Mouse (Mus musculus) embryonic facial prominence, embryonic 14.5 days (tissue): ENCODE results near the gene Sebox. TPM values are rescaled to one million over a fixed set of nuclear protein-coding genes. Genes with fewer than 3 reads are reported as not detected.

Source experiments
- ATAC-seq: fragments of 200-750 bp; cut with Nextera tagmentation; 2 replicates; pipeline ENCODE4 v1.8.0; 2017; ENCODE audit warnings: low read depth, moderate number of reproducible peaks, moderate TSS enrichment
- DNase-seq: peaks from one replicate; pipeline ENCODE4 v3.0.0-alpha.2; 2015; ENCODE audit warnings: low spot score
- H3K27ac ChIP-seq: fragments of 300-500 bp; sonication (generic); replicated peaks from 2 replicates; pipeline ENCODE4 v1.5.1; 2014; ENCODE audit warnings: low read depth, mild to moderate bottlenecking, low read length, moderate library complexity
- H3K27me3 ChIP-seq: fragments of 300-500 bp; sonication (generic); replicated peaks from 2 replicates; pipeline ENCODE4 v1.6.1; 2014; ENCODE audit warnings: low read length; ENCODE audit not compliant: control insufficient read depth, insufficient read depth
- H3K36me3 ChIP-seq: fragments of 300-500 bp; sonication (generic); 2 replicates; pipeline ENCODE4 v1.6.1; 2014; ENCODE audit warnings: low read length, mixed read lengths; ENCODE audit not compliant: control insufficient read depth, insufficient read depth
- H3K4me1 ChIP-seq: fragments of 300-500 bp; sonication (generic); 2 replicates; pipeline ENCODE4 v1.6.1; 2014; ENCODE audit warnings: antibody characterized with exemption, low read length; ENCODE audit not compliant: control insufficient read depth, insufficient read depth
- H3K4me2 ChIP-seq: fragments of 300-500 bp; sonication (generic); 2 replicates; pipeline ENCODE4 v1.6.1; 2014; ENCODE audit warnings: low read depth, mild to moderate bottlenecking, low read length, moderate library complexity, mixed read lengths
- H3K4me3 ChIP-seq: fragments of 300-500 bp; sonication (generic); 2 replicates; pipeline ENCODE4 v1.5.1; 2014; ENCODE audit warnings: low read depth, mild to moderate bottlenecking, low read length
- H3K9ac ChIP-seq: fragments of 300-500 bp; sonication (generic); 2 replicates; pipeline ENCODE4 v1.6.1; 2014; ENCODE audit warnings: low read depth, mild to moderate bottlenecking, low read length, moderate library complexity, mixed read lengths
- H3K9me3 ChIP-seq: fragments of 300-500 bp; sonication (generic); 2 replicates; pipeline ENCODE4 v1.6.1; 2016; ENCODE audit warnings: low read length; ENCODE audit not compliant: control insufficient read depth
- WGBS: fragments of 180-500 bp; shearing (Covaris S2); extraction: QIAGEN DNeasy Blood & Tissue Kit; methylation state at CpG from one replicate; pipeline ENCODE4 v1.1.7; 2014; 5-methylcytosine and 5-hydroxymethylcytosine counted together
- polyA plus RNA-seq: library from polyadenylated mRNA; unstranded; fragments of >200 nt; fragmentation: Nextera tagmentation; extraction: Ambion mirVana; gene quantifications from 2 replicates; pipeline ENCODE4 v1.2.1, GENCODE M21; 2014

Sebox gene
- 0.17 TPM in 1 of 2 replicates, not detected in the other for polyA plus RNA-seq

DNA sequence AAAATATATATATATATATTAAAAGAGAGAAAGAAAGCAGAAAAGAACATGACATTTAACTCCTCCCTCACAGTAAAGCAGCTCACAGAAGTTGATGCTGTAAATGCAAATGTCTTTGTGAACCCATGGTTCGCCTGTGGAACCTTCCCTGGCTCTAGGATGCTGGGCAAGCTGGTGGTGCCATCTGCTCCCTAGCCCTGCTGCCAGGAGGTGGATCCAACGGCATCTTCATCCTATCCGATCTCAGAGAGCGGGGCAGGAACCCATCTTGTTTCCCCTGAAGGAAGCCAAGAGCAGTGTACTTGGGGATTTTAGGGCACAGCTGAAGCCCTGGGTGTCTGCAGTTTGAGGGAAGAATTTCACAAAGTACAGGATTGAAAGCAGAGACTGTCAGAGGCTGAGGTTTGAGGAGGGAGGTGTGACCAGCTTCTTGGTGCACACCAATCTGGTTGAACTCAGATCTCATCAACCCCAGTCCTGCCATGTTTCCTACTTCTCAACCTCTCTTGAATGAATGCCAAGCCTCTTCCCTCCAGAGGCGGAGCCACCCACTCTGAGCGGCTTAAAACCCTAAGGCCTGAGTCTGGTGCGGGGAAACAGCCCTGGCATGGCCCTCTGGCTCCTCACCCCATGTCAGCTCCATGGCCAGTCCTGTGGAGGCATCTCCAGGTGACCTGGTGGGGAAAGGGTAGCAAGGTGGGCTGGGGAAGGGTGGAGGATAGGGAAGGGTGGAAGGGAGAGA is at the start of gene Sebox:
TSS of gene Sebox (plus strand) at position 539 of the 742 bp plus-strand sequence.
- no peaks in the 10 kb centered on the region for H3K9me3 ChIP-seq
- peaks cover 17% of the 10 kb centered on the region for H3K27me3 ChIP-seq
- H3K9ac ChIP-seq, result no peak within 1 kb of the TSS
- peaks cover 3% of the 10 kb centered on the region; the same call in 1 of the 2 replicates for H3K4me1 ChIP-seq
- H3K27ac ChIP-seq, result no peak within 1 kb of the TSS
- DNase-seq (no peak), ATAC-seq (no peak)
- no peak within 1 kb of the TSS for H3K4me2 ChIP-seq
- peaks cover 23% of the 10 kb centered on the region for H3K36me3 ChIP-seq
- H3K4me3 ChIP-seq, result no peak within 1 kb of the TSS
- WGBS, result 69% methylated on average over 7 of the region's 7 CpGs

DNA sequence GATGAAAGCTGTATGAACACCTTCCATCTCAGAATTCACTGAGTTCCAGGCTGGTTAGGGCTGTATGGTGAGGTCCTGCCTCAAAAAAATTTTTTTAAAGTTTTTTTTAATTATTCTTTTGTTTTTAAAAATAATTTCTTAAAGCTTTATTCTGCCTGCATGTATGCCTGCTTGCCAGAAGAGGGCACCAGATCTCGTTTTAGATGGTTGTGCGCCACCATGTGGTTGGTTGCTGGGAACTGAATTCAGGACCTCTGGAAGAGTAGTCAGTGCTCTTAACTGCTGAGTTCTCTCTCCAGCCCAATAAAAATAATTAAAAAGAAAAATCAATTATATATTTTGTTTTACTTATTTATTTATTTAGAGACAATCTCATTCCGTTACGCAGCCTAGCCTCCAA is 49.6 kb upstream of the Sebox start:
- H3K4me3 ChIP-seq, result no peak overlapping the region
- no peaks in the 10 kb centered on the region for H3K27me3 ChIP-seq
- H3K36me3 ChIP-seq, result no peaks in the 10 kb centered on the region
- no peak overlapping the region for H3K27ac ChIP-seq
- DNase-seq, result peak; percentile 61
- no peaks in the 10 kb centered on the region for H3K9me3 ChIP-seq
- no peak for ATAC-seq
- WGBS, result 10% methylated on average over 4 of the region's 4 CpGs
- no peak overlapping the region for H3K4me2 ChIP-seq
- H3K4me1 ChIP-seq, result no peaks in the 10 kb centered on the region
- H3K9ac ChIP-seq, result no peak overlapping the region

DNA sequence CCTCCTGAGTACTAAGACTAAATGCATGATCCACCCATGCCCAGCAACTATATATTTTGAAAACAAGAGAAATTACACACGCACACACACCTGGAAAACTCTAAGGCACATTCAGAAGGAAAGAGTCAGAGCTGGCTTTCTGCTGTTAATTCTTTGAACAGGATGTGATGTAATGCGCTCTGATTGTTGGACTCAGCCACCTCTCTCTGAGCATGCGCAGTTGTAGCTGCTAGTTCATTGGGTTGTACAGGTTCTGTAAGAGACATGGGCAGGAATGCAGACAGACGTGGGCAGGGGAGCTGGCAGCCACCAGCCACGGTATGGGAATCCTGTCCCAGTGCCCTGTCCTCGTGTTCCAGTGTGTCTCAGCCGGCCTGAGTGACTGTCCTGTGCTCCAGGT is 49.0 kb upstream of the Sebox start:
- WGBS, result 76% methylated on average over 7 of the region's 7 CpGs
- ATAC-seq, result no peak

DNA sequence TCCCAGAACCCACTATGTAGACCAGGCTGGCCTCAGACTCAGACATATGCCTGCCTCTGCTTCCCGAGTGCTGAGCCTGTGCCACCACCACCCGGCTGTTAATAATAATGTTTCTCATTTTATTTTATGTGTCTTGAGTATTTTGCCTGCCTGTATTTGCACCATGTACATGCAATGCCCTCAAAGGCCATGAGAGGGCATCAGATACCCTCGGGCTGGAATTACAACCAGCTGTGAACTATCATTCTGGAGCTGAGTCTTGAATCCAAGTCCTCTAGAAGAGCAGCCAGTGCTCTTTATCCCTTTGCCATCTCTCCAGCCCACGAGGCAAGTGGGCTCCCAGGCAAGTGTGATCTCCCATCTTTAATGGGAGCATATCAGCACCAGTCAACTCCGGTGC is 47.9 kb upstream of the Sebox start:
- ATAC-seq (no peak), DNase-seq (peak; percentile 14)
- Histone ChIP-seq H3K27me3 (no peaks in the 10 kb centered on the region), H3K4me3 (no peak overlapping the region), H3K36me3 (no peaks in the 10 kb centered on the region), H3K27ac (no peak overlapping the region), H3K9me3 (no peaks in the 10 kb centered on the region), H3K4me2 (no peak overlapping the region), H3K4me1 (no peaks in the 10 kb centered on the region), H3K9ac (no peak overlapping the region)
- WGBS, result 34% methylated on average over 5 of the region's 5 CpGs

More for the DNA sequence above, 49.0 kb upstream of the Sebox start:
- Histone ChIP-seq H3K9me3 (no peaks in the 10 kb centered on the region), H3K27me3 (no peaks in the 10 kb centered on the region), H3K4me3 (no peak overlapping the region), H3K4me2 (no peak overlapping the region), H3K9ac (no peak overlapping the region), H3K27ac (no peak overlapping the region), H3K36me3 (no peaks in the 10 kb centered on the region), H3K4me1 (no peaks in the 10 kb centered on the region)
- DNase-seq, result no peak

DNA sequence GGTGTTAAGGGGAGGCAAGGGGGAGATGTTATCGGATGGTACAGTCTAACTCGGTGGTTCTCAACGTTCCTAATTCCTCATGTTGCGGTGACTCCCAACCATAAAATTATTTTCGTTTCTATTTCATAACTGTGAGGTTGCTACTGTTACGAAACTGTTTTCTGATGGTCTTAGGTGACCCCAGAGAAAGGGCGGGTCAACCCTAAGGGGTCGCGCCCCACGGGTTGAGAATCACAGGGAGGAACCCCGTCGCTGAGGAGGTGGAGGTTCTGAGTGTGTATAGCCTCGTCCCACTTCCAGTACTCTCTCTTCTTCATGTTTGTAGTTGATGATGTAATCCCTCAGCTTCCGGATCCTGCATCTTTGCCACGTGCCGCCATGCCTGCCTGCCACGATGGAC is 44.5 kb upstream of the Sebox start:
- Histone ChIP-seq H3K36me3 (no peaks in the 10 kb centered on the region), H3K27me3 (no peaks in the 10 kb centered on the region), H3K4me2 (no peak overlapping the region), H3K4me1 (no peaks in the 10 kb centered on the region), H3K9me3 (peaks cover 4% of the 10 kb centered on the region; the same call in 1 of the 2 replicates), H3K9ac (no peak overlapping the region), H3K4me3 (no peak overlapping the region), H3K27ac (no peak overlapping the region)
- 78% methylated on average over 17 of the region's 17 CpGs for WGBS
- DNase-seq (no peak), ATAC-seq (no peak)

DNA sequence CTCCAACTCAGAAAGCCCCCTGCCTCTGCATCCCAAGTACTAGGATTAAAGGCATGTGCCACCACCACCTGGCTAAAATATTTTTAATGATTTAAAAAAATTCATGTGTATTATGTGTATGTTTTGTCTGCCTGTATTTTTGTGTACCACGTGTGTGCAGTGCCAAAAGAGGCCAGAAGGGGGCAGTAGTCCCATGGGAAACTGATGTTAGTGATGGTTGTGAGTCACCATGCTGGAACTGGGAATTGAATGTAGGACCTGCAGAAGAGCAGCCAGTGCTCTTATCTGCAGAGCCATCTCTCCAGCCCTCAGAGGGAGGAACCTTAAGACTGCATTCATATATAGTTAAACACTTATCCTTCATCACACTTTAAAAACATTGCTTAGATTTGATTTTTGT is 41.4 kb upstream of the Sebox start:
- H3K4me2 ChIP-seq, result no peak overlapping the region
- 79% methylated on average over 1 of the region's 1 CpGs for WGBS
- no peak overlapping the region for H3K4me3 ChIP-seq
- H3K9ac ChIP-seq, result no peak overlapping the region
- H3K27ac ChIP-seq, result no peak overlapping the region
- no peaks in the 10 kb centered on the region for H3K36me3 ChIP-seq
- no peak for ATAC-seq
- peaks cover 4% of the 10 kb centered on the region; the same call in 1 of the 2 replicates for H3K9me3 ChIP-seq
- no peak for DNase-seq
- H3K27me3 ChIP-seq, result no peaks in the 10 kb centered on the region
- H3K4me1 ChIP-seq, result peaks cover 10% of the 10 kb centered on the region

DNA sequence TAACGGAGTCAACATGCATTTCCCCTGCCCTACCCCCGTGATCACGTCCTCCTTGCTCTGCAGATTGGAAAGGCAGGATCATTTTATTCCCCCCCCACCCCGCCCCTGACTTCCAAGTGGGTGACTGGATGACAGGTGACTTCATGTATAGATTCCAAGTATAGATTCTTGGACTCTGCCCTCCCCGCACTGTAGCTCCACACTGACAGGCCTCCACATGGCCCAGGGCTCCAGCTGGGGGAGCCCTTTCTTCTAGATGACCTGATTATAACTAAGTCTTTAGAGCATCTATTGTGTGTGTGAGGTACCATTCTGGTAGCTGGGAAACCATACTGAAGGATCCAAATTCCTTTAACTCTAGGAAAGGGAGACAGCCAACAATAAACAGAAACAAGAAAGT is 40.6 kb upstream of the Sebox start:
- Histone ChIP-seq H3K27me3 (no peaks in the 10 kb centered on the region), H3K4me3 (no peak overlapping the region), H3K4me1 (peaks cover 10% of the 10 kb centered on the region), H3K9me3 (peaks cover 4% of the 10 kb centered on the region; the same call in 1 of the 2 replicates), H3K9ac (no peak overlapping the region), H3K4me2 (no peak overlapping the region), H3K27ac (no peak overlapping the region), H3K36me3 (no peaks in the 10 kb centered on the region)
- no peak for DNase-seq
- 76% methylated on average over 5 of the region's 5 CpGs for WGBS
- no peak for ATAC-seq

DNA sequence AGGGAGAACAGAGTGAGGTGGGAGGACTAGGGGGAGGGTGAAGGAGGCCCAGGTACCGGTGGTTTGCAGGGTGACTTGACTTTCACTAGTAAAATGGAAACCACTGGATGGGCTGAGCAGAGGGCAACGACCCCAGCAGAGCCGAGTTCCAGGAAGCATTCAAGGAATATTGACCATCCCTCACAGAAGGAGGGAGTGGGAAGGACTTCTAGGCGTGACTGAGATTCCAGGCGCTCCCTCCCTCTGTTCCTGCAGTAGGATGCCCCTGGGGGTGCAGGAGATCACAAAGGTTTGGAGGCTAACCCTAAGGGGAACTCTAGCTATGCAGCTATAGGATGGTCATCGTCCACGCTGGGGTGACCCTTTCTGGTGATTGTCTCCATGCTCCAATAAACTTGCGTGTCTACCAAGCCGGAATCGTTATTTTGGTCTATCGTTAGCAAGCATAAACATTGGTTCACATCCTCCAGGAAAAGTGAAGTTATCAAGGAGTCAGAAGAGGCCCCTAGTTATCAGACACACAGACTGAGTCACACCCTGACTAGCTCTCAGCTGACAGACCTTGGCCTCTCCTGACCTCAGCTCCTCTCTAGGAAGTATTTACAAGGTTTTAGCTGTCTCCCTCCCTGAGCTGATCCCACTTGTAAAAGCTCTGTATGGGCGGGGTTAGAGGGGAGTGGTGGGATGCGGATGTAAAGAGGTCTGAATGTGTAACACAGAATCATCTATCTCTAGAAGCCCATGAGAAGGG is 39.8 kb upstream of the Sebox start:
- Histone ChIP-seq H3K9ac (no peak overlapping the region), H3K9me3 (peaks cover 4% of the 10 kb centered on the region; the same call in 1 of the 2 replicates), H3K27me3 (no peaks in the 10 kb centered on the region), H3K36me3 (no peaks in the 10 kb centered on the region), H3K4me3 (no peak overlapping the region), H3K4me2 (no peak overlapping the region), H3K4me1 (peaks cover 10% of the 10 kb centered on the region), H3K27ac (no peak overlapping the region)
- WGBS, result 62% methylated on average over 13 of the region's 13 CpGs
- no peak for DNase-seq
- ATAC-seq, result no peak
